Mouse (Mus musculus): ENCODE data around the gene Cela3b. TPM values are rescaled to one million over a fixed set of nuclear protein-coding genes. Genes with fewer than 3 reads are reported as not detected.

The Cela3b gene
- polyA plus RNA-seq, 1 experiment, result 1.1 TPM

DNA sequence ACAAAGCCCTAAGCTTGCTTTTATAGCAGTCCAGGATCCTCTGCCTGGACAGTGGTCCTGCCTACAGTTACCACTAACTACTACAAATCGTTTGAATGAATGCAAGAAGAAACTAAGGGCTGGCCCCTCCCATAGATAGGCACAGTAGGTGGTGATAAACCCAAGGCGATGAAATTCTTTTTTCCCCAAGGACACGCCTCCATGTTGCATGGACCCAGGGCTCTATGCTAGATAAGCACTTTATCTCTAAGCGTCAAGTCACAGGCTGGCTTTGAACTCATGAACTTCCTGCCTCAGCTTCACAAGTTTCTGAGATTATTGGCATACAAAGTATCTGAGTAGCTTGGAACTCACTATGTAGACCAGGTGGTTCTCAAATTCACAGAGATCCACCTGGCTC, 27.0 kb upstream of the Cela3b start:
- Histone ChIP-seq H3K27ac (ENCODE audit: control insufficient read depth, insufficient read depth, low read length) (no peak overlapping the region), H3K27me3 (ENCODE audit: control insufficient read depth, insufficient read depth, low read length) (no peaks in the 10 kb centered on the region), H3K4me1 (replicated peaks; ENCODE audit: control insufficient read depth, insufficient read depth, low read length) (peaks cover 18% of the 10 kb centered on the region), H3K36me3 (ENCODE audit: control insufficient read depth, insufficient read depth, low read length) (no peaks in the 10 kb centered on the region), H3K4me3 (ENCODE audit: control insufficient read depth, insufficient read depth, low read length) (no peak overlapping the region)
- no peak for DNase-seq
- no peak for TF ChIP-seq CTCF (IDR thresholded peaks at IDR 0.05; ENCODE audit: borderline replicate concordance, control insufficient read depth, extremely low read depth, insufficient read depth, low read length, poor library complexity)
- no peak for TF ChIP-seq POLR2A (IDR thresholded peaks at IDR 0.05; ENCODE audit: control insufficient read depth, extremely low read depth, insufficient read depth, low read length, poor library complexity)
- whole genome bisulfite sequencing, result 77% methylated on average over 4 of the region's 4 CpGs

DNA sequence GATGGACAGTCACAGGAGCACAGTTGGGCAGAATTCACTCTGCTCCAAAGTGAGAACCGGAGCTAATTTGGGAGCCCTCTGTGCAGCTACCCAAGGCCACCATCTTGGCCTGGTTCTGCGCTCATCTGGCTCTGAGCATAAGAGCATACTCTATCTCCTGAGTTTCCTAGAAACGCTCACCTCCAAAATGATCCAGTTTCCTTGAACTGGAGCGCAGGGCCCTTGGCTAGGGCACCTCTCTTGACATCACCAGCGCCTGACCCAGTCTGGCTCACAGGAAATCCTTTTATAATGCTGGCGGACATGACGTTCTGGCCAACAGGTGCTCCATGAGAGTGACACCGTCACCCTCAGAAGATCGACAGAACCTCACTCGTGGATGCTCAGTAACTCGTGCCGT, 26.2 kb upstream of the Cela3b start:
- TF ChIP-seq CTCF (IDR thresholded peaks at IDR 0.05; ENCODE audit: borderline replicate concordance, control insufficient read depth, extremely low read depth, insufficient read depth, low read length, poor library complexity) (no peak), POLR2A (IDR thresholded peaks at IDR 0.05; ENCODE audit: control insufficient read depth, extremely low read depth, insufficient read depth, low read length, poor library complexity) (no peak)
- Histone ChIP-seq H3K36me3 (ENCODE audit: control insufficient read depth, insufficient read depth, low read length) (no peaks in the 10 kb centered on the region), H3K27me3 (ENCODE audit: control insufficient read depth, insufficient read depth, low read length) (no peaks in the 10 kb centered on the region), H3K4me3 (ENCODE audit: control insufficient read depth, insufficient read depth, low read length) (no peak overlapping the region), H3K4me1 (replicated peaks; ENCODE audit: control insufficient read depth, insufficient read depth, low read length) (peaks cover 16% of the 10 kb centered on the region), H3K27ac (ENCODE audit: control insufficient read depth, insufficient read depth, low read length) (no peak overlapping the region)
- 88% methylated on average over 12 of the region's 12 CpGs for WGBS
- no peak for DNase-seq

DNA sequence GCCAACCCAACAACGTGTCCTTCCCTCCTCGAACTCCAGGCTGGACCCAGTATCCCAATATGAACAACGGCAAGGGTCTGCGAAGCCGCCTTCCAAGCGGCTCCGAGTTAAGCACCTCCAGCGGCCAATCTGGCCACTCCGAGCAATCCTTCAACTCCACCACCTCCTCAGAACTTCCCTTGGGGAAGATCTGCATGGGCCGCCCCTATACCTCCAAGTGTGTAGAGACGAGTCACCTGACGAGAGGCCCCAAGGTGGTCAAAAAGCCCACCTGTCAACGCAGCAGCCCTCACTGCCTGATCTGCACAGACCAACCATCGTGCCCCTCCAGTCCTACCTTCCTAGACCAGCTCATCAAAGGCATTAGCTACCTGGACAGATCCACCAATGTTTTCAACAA, 24.2 kb upstream of the Cela3b start:
- H3K27me3 ChIP-seq (ENCODE audit: control insufficient read depth, insufficient read depth, low read length), result no peaks in the 10 kb centered on the region
- H3K4me3 ChIP-seq (ENCODE audit: control insufficient read depth, insufficient read depth, low read length), result no peak overlapping the region
- TF ChIP-seq CTCF (IDR thresholded peaks at IDR 0.05; ENCODE audit: borderline replicate concordance, control insufficient read depth, extremely low read depth, insufficient read depth, low read length, poor library complexity), result no peak
- H3K4me1 ChIP-seq (replicated peaks; ENCODE audit: control insufficient read depth, insufficient read depth, low read length), result peaks cover 16% of the 10 kb centered on the region
- H3K36me3 ChIP-seq (ENCODE audit: control insufficient read depth, insufficient read depth, low read length), result no peaks in the 10 kb centered on the region
- 94% methylated on average over 14 of the region's 14 CpGs for WGBS
- H3K27ac ChIP-seq (ENCODE audit: control insufficient read depth, insufficient read depth, low read length), result no peak overlapping the region
- no peak for DNase-seq

DNA sequence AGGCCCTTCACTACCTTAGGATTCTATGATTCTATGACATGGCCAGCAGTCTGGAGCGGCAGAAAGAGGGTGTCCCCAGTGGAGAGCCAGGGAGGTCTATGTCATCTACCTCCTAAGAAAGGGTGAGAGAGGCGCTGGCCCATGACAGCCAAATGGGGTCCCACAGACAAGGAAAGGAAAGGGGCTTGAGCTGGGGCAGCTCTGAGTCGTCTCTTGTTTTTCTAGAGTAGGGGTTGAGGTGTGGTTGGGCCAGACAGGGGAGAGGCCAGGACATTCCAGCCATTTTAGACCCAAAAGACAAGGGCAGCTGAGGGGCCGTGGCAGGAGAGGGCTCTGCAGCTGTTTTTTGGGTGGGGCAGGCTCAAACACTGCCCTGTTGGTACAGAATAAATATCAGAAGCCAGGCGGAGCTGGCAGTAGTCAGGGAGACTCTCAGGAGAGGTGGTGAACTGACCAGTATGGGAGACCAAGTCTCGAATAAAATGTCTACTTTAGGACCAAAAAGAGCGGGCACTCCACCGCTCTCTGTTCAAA, 23.0 kb upstream of the Cela3b start, which contains the start of gene 1700013G24Rik:
1700013G24Rik (plus strand) TSS at position 51 of the 534 bp plus-strand sequence.
- TF ChIP-seq POLR2A (IDR thresholded peaks at IDR 0.05; ENCODE audit: control insufficient read depth, extremely low read depth, insufficient read depth, low read length, poor library complexity), result no peak
- TF ChIP-seq CTCF (IDR thresholded peaks at IDR 0.05; ENCODE audit: borderline replicate concordance, control insufficient read depth, extremely low read depth, insufficient read depth, low read length, poor library complexity), result no peak
- WGBS, result 94% methylated on average over 8 of the region's 8 CpGs
- no peak for DNase-seq
- Histone ChIP-seq H3K4me1 (replicated peaks; ENCODE audit: control insufficient read depth, insufficient read depth, low read length) (peaks cover 4% of the 10 kb centered on the region), H3K4me3 (ENCODE audit: control insufficient read depth, insufficient read depth, low read length) (no peak within 1 kb of the TSS), H3K27me3 (ENCODE audit: control insufficient read depth, insufficient read depth, low read length) (no peaks in the 10 kb centered on the region), H3K36me3 (ENCODE audit: control insufficient read depth, insufficient read depth, low read length) (no peaks in the 10 kb centered on the region), H3K27ac (ENCODE audit: control insufficient read depth, insufficient read depth, low read length) (no peak within 1 kb of the TSS)

DNA sequence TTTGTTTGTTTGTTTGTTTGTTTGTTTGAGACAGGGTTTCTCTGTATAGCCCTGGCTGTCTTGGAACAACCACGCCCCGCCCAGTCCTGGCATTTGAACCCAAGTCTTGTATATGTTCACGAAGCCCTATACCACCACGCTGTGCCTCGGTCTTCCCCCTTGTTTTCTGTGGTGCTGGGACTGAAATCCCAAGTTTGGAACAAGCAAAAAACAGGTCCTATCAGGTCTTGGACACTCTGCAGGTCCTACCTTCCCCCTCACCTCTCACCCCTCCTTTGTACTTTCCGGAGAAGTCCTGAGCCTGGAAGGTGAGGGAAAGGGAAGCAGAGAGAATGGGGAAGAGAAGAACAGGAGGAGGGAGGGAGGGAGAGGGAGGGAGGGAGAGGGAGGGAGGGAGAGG, 21.9 kb upstream of the Cela3b start:
- Histone ChIP-seq H3K4me3 (ENCODE audit: control insufficient read depth, insufficient read depth, low read length) (no peak overlapping the region), H3K36me3 (ENCODE audit: control insufficient read depth, insufficient read depth, low read length) (no peaks in the 10 kb centered on the region), H3K4me1 (replicated peaks; ENCODE audit: control insufficient read depth, insufficient read depth, low read length) (peaks cover 2% of the 10 kb centered on the region; the same call in 1 of the 2 replicates), H3K27ac (ENCODE audit: control insufficient read depth, insufficient read depth, low read length) (no peak overlapping the region), H3K27me3 (ENCODE audit: control insufficient read depth, insufficient read depth, low read length) (no peaks in the 10 kb centered on the region)
- WGBS, result 96% methylated on average over 6 of the region's 6 CpGs
- no peak for DNase-seq
- TF ChIP-seq CTCF (IDR thresholded peaks at IDR 0.05; ENCODE audit: borderline replicate concordance, control insufficient read depth, extremely low read depth, insufficient read depth, low read length, poor library complexity) (no peak), POLR2A (IDR thresholded peaks at IDR 0.05; ENCODE audit: control insufficient read depth, extremely low read depth, insufficient read depth, low read length, poor library complexity) (no peak)

DNA sequence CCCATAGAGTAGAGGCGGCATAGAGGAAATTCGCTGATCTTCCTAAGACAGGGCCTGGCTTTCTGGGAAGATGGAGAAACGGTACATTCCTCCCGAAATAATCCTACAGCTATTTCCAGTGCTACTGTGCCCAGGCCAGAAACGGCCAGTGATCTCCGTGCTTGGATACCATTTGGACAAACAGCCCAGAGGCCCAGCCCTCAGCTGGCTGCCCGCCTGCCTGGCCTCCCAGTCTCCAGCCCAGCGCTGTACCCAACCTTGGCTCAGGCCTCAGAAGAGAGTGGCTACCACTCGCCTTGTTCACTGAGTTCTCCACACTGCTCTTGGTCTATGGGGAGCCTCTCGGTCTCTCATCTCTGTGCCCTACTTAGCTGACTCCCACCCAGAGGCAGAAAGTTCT, 19.4 kb upstream of the Cela3b start:
- Histone ChIP-seq H3K4me1 (replicated peaks; ENCODE audit: control insufficient read depth, insufficient read depth, low read length) (no peaks in the 10 kb centered on the region), H3K27me3 (ENCODE audit: control insufficient read depth, insufficient read depth, low read length) (no peaks in the 10 kb centered on the region), H3K4me3 (ENCODE audit: control insufficient read depth, insufficient read depth, low read length) (no peak overlapping the region), H3K27ac (ENCODE audit: control insufficient read depth, insufficient read depth, low read length) (no peak overlapping the region), H3K36me3 (ENCODE audit: control insufficient read depth, insufficient read depth, low read length) (no peaks in the 10 kb centered on the region)
- WGBS, result 92% methylated on average over 10 of the region's 10 CpGs
- TF ChIP-seq CTCF (IDR thresholded peaks at IDR 0.05; ENCODE audit: borderline replicate concordance, control insufficient read depth, extremely low read depth, insufficient read depth, low read length, poor library complexity) (no peak), POLR2A (IDR thresholded peaks at IDR 0.05; ENCODE audit: control insufficient read depth, extremely low read depth, insufficient read depth, low read length, poor library complexity) (no peak)
- DNase-seq, result no peak

DNA sequence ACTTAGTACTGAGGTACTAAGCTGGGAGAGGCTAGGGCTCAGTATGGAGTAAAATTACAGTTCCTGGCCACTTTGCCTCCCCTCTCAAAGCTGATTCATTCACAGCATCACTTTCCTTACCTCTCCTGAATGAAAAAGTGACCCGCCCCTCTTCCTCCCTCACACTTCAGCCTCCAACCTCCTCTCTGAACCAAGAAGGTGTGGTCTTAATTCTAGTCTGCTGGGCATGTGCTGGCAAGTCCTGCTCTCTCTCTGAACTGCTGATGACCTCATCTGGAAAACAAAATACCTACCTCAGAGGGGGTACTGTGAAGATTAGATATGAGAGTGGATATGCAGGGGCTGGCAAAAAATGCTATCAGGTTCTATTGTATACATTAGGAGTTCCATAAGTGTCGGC, 18.8 kb upstream of the Cela3b start:
- no peaks in the 10 kb centered on the region for H3K27me3 ChIP-seq (ENCODE audit: control insufficient read depth, insufficient read depth, low read length)

More for the DNA sequence above, 18.8 kb upstream of the Cela3b start:
- Histone ChIP-seq H3K4me3 (ENCODE audit: control insufficient read depth, insufficient read depth, low read length) (no peak overlapping the region), H3K4me1 (replicated peaks; ENCODE audit: control insufficient read depth, insufficient read depth, low read length) (no peaks in the 10 kb centered on the region), H3K36me3 (ENCODE audit: control insufficient read depth, insufficient read depth, low read length) (no peaks in the 10 kb centered on the region), H3K27ac (ENCODE audit: control insufficient read depth, insufficient read depth, low read length) (no peak overlapping the region)
- no peak for DNase-seq
- TF ChIP-seq POLR2A (IDR thresholded peaks at IDR 0.05; ENCODE audit: control insufficient read depth, extremely low read depth, insufficient read depth, low read length, poor library complexity), result no peak
- no peak for TF ChIP-seq CTCF (IDR thresholded peaks at IDR 0.05; ENCODE audit: borderline replicate concordance, control insufficient read depth, extremely low read depth, insufficient read depth, low read length, poor library complexity)
- 87% methylated on average over 2 of the region's 2 CpGs for WGBS

Measured in thymus, adult 2 months (tissue).